Mouse (Mus musculus): ENCODE measurements at regions not wholly inside any gene's neighbourhood (a gene's known extent, or its start where the extent isn't known, plus 50 kb on each side); places are given as distances from the start of the nearest gene placed in this dataset.
A peak's percentile ranks its signal among the peaks of the same experiment; 100 is the strongest.

DNA sequence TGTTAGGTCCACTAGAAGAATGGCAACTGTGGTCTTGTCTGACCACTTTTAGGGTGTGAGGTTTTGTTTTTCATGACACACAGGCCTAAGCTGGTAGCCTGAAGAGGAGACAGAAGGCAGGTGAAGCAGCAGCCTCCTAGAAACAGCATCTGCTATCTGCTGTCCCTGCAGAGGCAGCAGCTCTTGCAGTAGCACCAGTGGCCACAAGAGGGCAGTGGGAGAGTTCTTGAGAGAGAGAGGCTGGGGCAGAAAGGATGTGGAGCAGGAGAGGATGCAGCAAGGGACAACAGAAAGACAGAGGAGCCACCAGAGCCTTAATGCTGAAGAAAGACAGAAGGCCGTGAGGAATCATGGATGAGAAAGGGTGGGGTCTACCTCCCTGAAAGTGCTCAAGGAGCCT lies 88.1 kb upstream of the Usp51 start:
- DNase-seq (ENCODE audit: low spot score), result peak; percentile 19

DNA sequence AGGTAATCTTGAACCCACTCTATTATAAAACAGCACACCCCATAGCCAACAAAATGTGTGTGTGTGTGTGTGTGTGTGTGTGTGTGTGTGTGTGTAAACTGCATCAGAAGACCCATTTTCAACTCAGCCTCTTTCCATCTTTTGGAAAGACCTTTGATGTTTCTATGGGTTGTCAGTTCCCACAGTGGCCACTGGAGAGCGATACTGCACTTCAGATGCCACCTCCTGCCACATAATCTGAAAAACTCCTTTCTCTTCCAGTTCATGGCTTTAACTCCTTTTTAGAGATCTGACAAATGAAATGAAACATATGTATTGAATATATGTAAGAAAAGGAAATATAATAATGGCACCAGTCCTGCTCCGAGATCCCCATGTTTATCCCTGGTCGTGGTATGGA lies 79.3 kb upstream of the Usp51 start:
- DNase-seq (ENCODE audit: low spot score), result no peak

DNA sequence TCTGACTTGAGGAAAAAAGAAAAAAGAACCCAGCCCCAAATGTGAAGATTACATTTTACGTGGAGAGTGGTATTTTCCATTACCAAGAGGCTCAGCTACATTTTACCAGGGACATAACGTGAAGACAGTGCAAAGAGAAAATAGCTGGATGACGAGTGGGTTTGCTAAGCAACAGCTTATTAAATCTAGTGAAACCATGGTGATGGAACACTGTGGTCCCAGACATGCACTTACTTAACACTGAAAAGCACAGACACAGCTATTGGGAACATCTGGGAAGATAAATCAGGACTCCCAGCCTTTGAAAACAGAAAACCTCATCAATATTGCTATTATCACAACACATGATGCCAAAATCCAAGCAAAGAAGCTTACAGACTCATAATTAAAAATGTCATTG lies 60.1 kb upstream of the Usp51 start:
- no peak for DNase-seq (ENCODE audit: low spot score)
